Mouse (Mus musculus) MEL (cell line): ENCODE measurements around the gene Nup214.

Experiments used
- CTCF ChIP-seq, 3 experiments: IDR thresholded peaks in 2 of 3; conservative IDR thresholded peaks in 1 of 3; 2 replicates each; pipeline ENCODE4 v1.5.1; 2011 to 2012; ENCODE audit warnings: low read length in 3 of 3, low read depth in 2 of 3, mild to moderate bottlenecking in 2 of 3, improper control_type of control experiment in 1 of 3, inconsistent platforms in 1 of 3, mixed read lengths in 1 of 3, moderate library complexity in 1 of 3; ENCODE audit not compliant: control insufficient read depth in 1 of 3, insufficient read depth in 1 of 3, poor library complexity in 1 of 3, severe bottlenecking in 1 of 3
- E2F4 ChIP-seq: IDR thresholded peaks from 2 replicates; pipeline ENCODE4 v1.6.1; 2011; ENCODE audit warnings: low read depth, low read length, improper control_type of control experiment, borderline replicate concordance
- ELF1 ChIP-seq: IDR thresholded peaks from 2 replicates; pipeline ENCODE4 v1.6.1; 2014; ENCODE audit warnings: low read depth, mild to moderate bottlenecking, inconsistent platforms, low read length, improper control_type of control experiment, moderate library complexity
- KAT2A ChIP-seq: conservative IDR thresholded peaks from 2 replicates; pipeline ENCODE4 v1.6.1; 2012; ENCODE audit warnings: low read depth, low read length, improper control_type of control experiment, inconsistent platforms
- MXI1 ChIP-seq: IDR thresholded peaks from 2 replicates; pipeline ENCODE4 v1.6.1; 2011; ENCODE audit warnings: mild to moderate bottlenecking, low read depth, low read length, improper control_type of control experiment
- POLR2A ChIP-seq, 2 experiments: IDR thresholded peaks; 2 replicates each; pipeline ENCODE4 v1.6.1; 2011 to 2012; ENCODE audit warnings: low read length in 2 of 2, mild to moderate bottlenecking in 2 of 2, control low read depth in 1 of 2, improper control_type of control experiment in 1 of 2, low read depth in 1 of 2, moderate library complexity in 1 of 2; ENCODE audit not compliant: control insufficient read depth in 1 of 2, insufficient read depth in 1 of 2, poor library complexity in 1 of 2
- SMC3 ChIP-seq: IDR thresholded peaks from 2 replicates; pipeline ENCODE4 v1.6.1; 2011; ENCODE audit warnings: low read depth, low read length, improper control_type of control experiment
- ZNF384 ChIP-seq: IDR thresholded peaks from 2 replicates; pipeline ENCODE4 v1.6.1; 2012; ENCODE audit warnings: low read depth, mild to moderate bottlenecking, inconsistent platforms, low read length, improper control_type of control experiment

DNA sequence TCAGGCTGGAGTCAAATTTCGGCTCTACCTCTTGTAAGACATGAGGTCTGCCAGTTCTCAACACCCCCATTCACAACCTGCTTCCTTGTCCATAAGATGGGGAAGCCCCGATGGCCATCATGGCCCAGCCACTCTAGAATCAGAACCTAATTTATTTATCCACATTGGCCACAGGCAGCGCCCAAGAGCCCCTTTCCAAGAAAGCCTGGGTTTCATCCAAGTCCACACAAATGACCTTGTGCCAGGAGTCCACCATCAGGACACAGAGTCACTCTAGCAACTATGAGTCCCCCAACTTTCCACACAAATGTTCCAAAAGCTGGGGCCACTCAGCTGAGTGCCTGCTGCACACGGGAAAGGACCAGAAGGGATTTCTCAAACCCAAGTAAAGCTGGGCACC, 91.8 kb downstream of the Nup214 start:
- TF ChIP-seq E2F4 = no peak
- no peak for TF ChIP-seq MXI1
- no peak for TF ChIP-seq POLR2A (IDR thresholded peaks at IDR 0.05; ENCODE audit: control insufficient read depth in 1 of 2, insufficient read depth in 1 of 2, low read depth in 1 of 2, low read length in 2 of 2, poor library complexity in 1 of 2)
- no peak for TF ChIP-seq SMC3
- TF ChIP-seq ELF1 = no peak
- TF ChIP-seq CTCF (IDR thresholded peaks at IDR 0.05 in 2 of 3, conservative IDR thresholded peaks at IDR 0.05 in 1 of 3; ENCODE audit: control insufficient read depth in 1 of 3, insufficient read depth in 1 of 3, low read depth in 2 of 3, low read length in 3 of 3, poor library complexity in 1 of 3, severe bottlenecking in 1 of 3) = no peak
- TF ChIP-seq KAT2A = no peak
- no peak for TF ChIP-seq ZNF384
